Mouse (Mus musculus): ENCODE results near the gene Chst1.

Gene Chst1

DNA sequence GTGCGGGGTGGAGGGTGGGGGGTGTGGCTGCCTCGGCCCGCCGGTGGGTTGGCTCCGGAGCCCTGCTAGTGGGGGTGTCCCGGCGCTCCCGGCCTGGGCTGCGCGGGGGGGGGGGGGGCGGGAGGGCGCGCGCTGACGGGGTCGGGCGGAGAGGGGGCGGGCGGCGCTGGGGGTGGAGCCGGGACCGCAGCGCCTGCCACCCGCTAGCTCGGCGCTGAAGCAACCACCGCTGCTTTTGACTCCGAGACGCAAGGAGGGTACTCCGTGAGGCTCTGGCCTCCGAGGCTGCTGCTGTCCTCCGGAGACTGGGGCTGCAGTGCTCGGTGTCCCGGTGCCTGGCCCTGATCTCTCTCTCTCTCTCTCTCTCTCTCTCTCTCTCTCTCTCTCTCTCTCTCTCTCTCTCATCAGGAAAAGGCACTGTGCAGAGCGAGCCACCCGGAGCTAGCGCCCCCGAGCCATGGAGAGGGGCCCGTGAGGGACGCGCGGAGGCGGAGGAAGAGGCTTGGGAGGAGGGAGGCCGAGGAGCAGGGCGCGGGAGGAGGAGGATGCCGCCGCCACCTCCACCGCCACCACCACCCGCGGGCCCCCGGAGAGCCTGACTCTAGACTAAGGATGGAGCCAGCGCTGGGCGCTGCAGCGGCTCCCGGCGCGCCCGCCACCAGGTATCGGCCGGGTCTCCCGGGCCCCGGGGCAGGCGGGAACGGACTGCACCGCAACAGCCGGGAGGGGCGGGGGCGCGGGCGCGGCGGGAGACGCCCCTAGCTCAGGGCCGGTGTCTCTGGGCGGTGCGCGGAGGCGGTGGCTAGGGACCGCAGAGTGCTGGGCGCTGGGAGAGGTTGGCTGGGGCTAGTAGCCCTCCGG is at the start of gene Chst1:
Gene Chst1, plus strand, starts transcription at position 221 of the 861 bp plus-strand sequence.
- peak within 1 kb of the TSS; percentile 78 for H3K4me3 ChIP-seq (replicated peaks; ENCODE audit: low read length)
- H3K36me3 ChIP-seq (ENCODE audit: insufficient read depth, low read length), result no peaks in the 10 kb centered on the region
- peaks cover 29% of the 10 kb centered on the region for H3K4me1 ChIP-seq (replicated peaks; ENCODE audit: low read depth, low read length)
- peaks cover 86% of the 10 kb centered on the region for H3K27me3 ChIP-seq (ENCODE audit: insufficient read depth, low read length)
- TF ChIP-seq CTCF (conservative IDR thresholded peaks at IDR 0.05; ENCODE audit: low read length) (no peak), POU5F1 (IDR thresholded peaks at IDR 0.05; ENCODE audit: borderline replicate concordance, low read length) (no peak), NANOG (IDR thresholded peaks at IDR 0.05; ENCODE audit: borderline replicate concordance, low read length) (no peak)
- H3K9me3 ChIP-seq (ENCODE audit: low read length), result no peaks in the 10 kb centered on the region

DNA sequence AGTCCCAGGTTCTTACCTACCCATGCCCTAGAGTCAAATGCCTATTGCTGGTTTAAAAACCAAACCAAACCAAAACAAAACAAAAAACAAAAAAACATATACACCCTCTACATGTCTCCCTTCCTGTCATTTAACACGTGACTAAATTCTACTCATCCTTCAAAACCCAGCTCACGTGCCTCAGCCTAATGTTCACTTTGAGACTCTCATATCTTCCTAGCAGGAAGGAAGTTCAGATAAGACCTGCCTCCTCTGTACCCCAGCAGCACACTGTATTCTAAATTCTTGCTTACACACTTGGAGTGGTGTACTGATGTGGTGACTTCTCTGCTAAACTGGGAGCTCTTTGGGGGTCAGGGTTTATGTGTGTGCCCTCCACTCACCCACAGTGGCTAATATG is 49.5 kb upstream of the Chst1 start:
- no peak overlapping the region for H3K4me3 ChIP-seq (replicated peaks; ENCODE audit: low read length)
- H3K9me3 ChIP-seq (ENCODE audit: low read length), result 0 out of 2 replicates have a peak, but pooled peaks cover 4% of the 10 kb centered on the region
- H3K4me1 ChIP-seq (replicated peaks; ENCODE audit: low read depth, low read length), result peaks cover 15% of the 10 kb centered on the region
- TF ChIP-seq CTCF (conservative IDR thresholded peaks at IDR 0.05; ENCODE audit: low read length) (no peak), NANOG (IDR thresholded peaks at IDR 0.05; ENCODE audit: borderline replicate concordance, low read length) (no peak), POU5F1 (IDR thresholded peaks at IDR 0.05; ENCODE audit: borderline replicate concordance, low read length) (no peak)
- H3K36me3 ChIP-seq (ENCODE audit: insufficient read depth, low read length), result no peaks in the 10 kb centered on the region
- H3K27me3 ChIP-seq (ENCODE audit: insufficient read depth, low read length), result peaks cover 27% of the 10 kb centered on the region

DNA sequence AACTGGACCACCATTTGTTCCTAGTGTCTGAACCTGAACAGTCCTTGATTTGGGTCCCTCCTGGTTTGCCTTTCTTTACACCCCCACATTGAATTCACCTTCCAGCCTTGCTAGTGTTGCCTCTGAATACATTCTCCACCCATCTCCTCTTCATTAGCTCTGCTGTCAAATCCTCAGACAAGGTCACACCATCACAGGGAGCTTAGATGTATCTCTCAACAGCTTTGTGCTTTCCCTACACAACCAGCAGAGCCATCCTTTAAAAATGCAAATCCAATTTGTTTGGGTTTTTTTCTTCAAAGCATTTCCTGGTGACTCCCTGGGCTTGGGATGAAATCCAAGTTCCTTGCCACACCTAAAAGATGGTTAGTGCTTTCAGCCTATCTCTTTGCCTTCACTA is 45.0 kb upstream of the Chst1 start:
- H3K27me3 ChIP-seq (ENCODE audit: insufficient read depth, low read length), result peaks cover 8% of the 10 kb centered on the region
- peaks cover 25% of the 10 kb centered on the region for H3K4me1 ChIP-seq (replicated peaks; ENCODE audit: low read depth, low read length)
- H3K4me3 ChIP-seq (replicated peaks; ENCODE audit: low read length), result no peak overlapping the region
- H3K9me3 ChIP-seq (ENCODE audit: low read length), result no peaks in the 10 kb centered on the region
- H3K36me3 ChIP-seq (ENCODE audit: insufficient read depth, low read length), result no peaks in the 10 kb centered on the region
- TF ChIP-seq NANOG (IDR thresholded peaks at IDR 0.05; ENCODE audit: borderline replicate concordance, low read length), result 0 out of 2 replicates have a peak, but pooled peaks have one; percentile 6
- no peak for TF ChIP-seq CTCF (conservative IDR thresholded peaks at IDR 0.05; ENCODE audit: low read length)

DNA sequence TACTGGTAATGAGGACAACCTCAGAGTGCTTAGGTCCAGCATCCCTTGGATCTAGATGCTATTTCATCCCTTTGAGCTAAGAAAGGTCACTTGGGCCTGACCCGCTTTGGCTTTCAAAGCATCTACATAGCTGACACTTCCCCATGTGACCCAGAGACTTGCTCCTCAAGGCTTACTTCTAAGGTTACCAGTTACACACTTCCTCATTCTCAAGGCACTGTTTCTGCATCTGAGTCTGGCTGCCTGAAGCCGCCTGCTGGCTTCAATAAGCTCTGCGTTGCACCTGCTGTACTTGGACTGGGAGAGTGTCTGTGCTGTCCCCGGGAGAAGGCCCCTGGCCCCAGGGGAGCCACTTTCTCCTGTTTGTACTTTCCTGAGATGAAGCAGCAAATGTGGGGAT is 36.6 kb upstream of the Chst1 start:
- Histone ChIP-seq H3K36me3 (ENCODE audit: insufficient read depth, low read length) (no peaks in the 10 kb centered on the region), H3K9me3 (ENCODE audit: low read length) (peaks cover 19% of the 10 kb centered on the region), H3K27me3 (ENCODE audit: insufficient read depth, low read length) (peaks cover 20% of the 10 kb centered on the region), H3K4me1 (replicated peaks; ENCODE audit: low read depth, low read length) (no peaks in the 10 kb centered on the region), H3K4me3 (replicated peaks; ENCODE audit: low read length) (no peak overlapping the region)
- no peak for TF ChIP-seq POU5F1 (IDR thresholded peaks at IDR 0.05; ENCODE audit: borderline replicate concordance, low read length)
- TF ChIP-seq CTCF (conservative IDR thresholded peaks at IDR 0.05; ENCODE audit: low read length), result no peak
- no peak for TF ChIP-seq NANOG (IDR thresholded peaks at IDR 0.05; ENCODE audit: borderline replicate concordance, low read length)

DNA sequence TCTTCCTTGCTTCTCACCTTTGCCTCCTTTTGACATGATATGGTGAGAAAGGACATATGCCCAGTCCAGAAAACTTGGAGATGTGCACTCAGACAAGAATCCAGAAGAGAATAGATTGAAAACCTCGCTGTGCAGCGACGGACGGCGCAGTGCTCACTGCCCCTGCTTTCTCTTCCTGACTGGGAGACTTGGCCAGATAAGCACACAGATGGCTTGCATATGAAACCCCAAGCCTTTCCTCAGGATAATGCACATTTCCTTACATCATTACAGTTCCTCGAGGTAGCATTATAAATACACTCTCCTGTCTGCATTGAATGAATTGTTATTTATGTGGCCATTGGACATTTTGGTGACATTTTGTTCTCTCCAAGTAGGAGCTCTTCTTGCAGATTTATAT is 28.9 kb upstream of the Chst1 start:
- H3K36me3 ChIP-seq (ENCODE audit: insufficient read depth, low read length), result no peaks in the 10 kb centered on the region
- H3K9me3 ChIP-seq (ENCODE audit: low read length), result peaks cover 7% of the 10 kb centered on the region
- no peak overlapping the region for H3K4me3 ChIP-seq (replicated peaks; ENCODE audit: low read length)
- peaks cover 26% of the 10 kb centered on the region for H3K27me3 ChIP-seq (ENCODE audit: insufficient read depth, low read length)
- TF ChIP-seq CTCF (conservative IDR thresholded peaks at IDR 0.05; ENCODE audit: low read length), result no peak
- no peak for TF ChIP-seq POU5F1 (IDR thresholded peaks at IDR 0.05; ENCODE audit: borderline replicate concordance, low read length)
- H3K4me1 ChIP-seq (replicated peaks; ENCODE audit: low read depth, low read length), result no peaks in the 10 kb centered on the region

DNA sequence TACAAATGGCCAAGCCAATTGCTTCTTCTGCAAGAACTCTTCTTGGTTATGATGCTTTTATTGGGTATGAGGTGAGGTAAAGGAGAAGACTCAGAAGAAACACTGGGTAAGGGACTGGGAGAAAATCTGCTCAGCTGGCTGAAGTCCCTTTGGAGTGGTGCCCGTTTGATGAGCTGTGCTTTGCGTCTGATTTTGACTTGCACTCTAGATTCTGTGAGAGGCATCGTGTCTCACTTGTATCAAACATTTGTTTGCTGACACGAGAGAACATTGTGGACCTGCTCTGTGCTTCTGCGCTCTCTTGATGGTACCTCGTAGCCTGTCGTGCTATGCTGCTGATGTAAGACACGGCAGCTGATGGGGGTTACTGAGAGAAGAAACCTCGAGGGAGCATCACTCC is 21.7 kb upstream of the Chst1 start:
- Histone ChIP-seq H3K4me3 (replicated peaks; ENCODE audit: low read length) (no peak overlapping the region), H3K9me3 (ENCODE audit: low read length) (no peaks in the 10 kb centered on the region), H3K27me3 (ENCODE audit: insufficient read depth, low read length) (peaks cover 7% of the 10 kb centered on the region; the same call in 1 of the 2 replicates), H3K4me1 (replicated peaks; ENCODE audit: low read depth, low read length) (no peaks in the 10 kb centered on the region), H3K36me3 (ENCODE audit: insufficient read depth, low read length) (no peaks in the 10 kb centered on the region)
- TF ChIP-seq CTCF (conservative IDR thresholded peaks at IDR 0.05; ENCODE audit: low read length), result no peak
- no peak for TF ChIP-seq NANOG (IDR thresholded peaks at IDR 0.05; ENCODE audit: borderline replicate concordance, low read length)
- TF ChIP-seq POU5F1 (IDR thresholded peaks at IDR 0.05; ENCODE audit: borderline replicate concordance, low read length), result no peak

DNA sequence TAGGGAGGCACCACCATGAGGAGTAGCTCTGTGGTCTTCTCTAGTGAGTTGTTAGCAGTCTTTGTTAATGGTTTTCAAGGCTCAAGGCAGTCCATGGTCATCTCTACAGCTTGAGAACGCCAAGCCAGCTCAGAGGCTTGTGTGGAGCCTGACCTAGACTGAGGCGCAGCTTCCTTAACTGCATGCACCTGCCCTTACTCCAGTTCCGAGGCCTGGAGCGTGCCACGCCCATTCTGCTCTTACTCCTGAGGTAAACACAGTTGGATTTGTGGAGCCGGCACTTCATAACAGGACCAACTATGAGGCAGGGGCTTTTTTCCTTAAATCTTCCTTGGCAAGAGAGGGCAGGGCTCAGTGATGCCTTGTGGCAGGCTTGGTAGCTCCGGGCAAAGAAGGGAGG is 18.2 kb upstream of the Chst1 start:
- Histone ChIP-seq H3K27me3 (ENCODE audit: insufficient read depth, low read length) (0 out of 2 replicates have a peak, but pooled peaks cover 8% of the 10 kb centered on the region), H3K36me3 (ENCODE audit: insufficient read depth, low read length) (no peaks in the 10 kb centered on the region), H3K4me3 (replicated peaks; ENCODE audit: low read length) (no peak overlapping the region), H3K9me3 (ENCODE audit: low read length) (no peaks in the 10 kb centered on the region), H3K4me1 (replicated peaks; ENCODE audit: low read depth, low read length) (0 out of 2 replicates have a peak, but pooled peaks cover 3% of the 10 kb centered on the region)
- no peak for TF ChIP-seq CTCF (conservative IDR thresholded peaks at IDR 0.05; ENCODE audit: low read length)

DNA sequence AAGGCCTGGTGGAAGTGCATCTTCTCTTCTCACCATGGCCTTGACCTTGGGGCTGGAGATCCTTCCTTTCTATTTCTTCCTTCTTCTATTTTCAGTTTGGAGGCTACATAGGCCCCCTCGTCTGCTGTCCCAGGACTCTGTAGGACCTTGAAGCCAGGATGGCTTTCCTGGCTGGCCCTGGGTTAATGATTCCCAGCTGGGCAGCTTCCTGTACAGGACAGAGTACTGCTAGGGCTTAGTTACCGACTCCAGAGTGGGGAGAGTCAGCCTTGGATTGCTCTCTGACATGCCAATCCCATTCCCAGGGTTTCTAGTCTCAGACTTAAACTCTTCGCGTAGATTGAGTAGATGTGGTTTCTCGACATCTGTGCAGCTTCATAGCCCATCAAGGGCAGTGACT is 16.9 kb upstream of the Chst1 start:
- Histone ChIP-seq H3K27me3 (ENCODE audit: insufficient read depth, low read length) (0 out of 2 replicates have a peak, but pooled peaks cover 8% of the 10 kb centered on the region), H3K36me3 (ENCODE audit: insufficient read depth, low read length) (no peaks in the 10 kb centered on the region), H3K4me3 (replicated peaks; ENCODE audit: low read length) (no peak overlapping the region), H3K4me1 (replicated peaks; ENCODE audit: low read depth, low read length) (peaks cover 6% of the 10 kb centered on the region), H3K9me3 (ENCODE audit: low read length) (0 out of 2 replicates have a peak, but pooled peaks cover 4% of the 10 kb centered on the region)
- TF ChIP-seq NANOG (IDR thresholded peaks at IDR 0.05; ENCODE audit: borderline replicate concordance, low read length) (no peak), POU5F1 (IDR thresholded peaks at IDR 0.05; ENCODE audit: borderline replicate concordance, low read length) (no peak), CTCF (conservative IDR thresholded peaks at IDR 0.05; ENCODE audit: low read length) (no peak)

DNA sequence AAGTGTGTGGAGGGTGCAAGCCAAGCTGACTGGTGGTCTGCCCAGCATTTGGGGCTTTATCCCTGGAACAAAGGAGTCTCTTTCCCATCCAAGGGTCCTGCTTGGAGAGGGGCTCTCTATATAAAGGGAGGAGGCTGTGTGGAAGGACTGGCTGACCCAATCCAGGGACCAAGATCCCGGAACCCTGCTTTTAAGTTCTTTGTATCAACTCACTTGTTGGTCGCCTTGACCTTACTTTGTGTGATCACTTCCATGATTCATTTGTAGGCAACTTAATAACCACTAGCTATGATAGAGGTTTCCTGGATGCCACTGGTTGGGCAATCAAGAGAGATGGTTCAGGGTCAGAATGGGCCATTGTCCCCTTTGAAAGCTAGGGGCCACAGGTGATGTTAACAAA is 11.7 kb upstream of the Chst1 start:
- H3K4me1 ChIP-seq (replicated peaks; ENCODE audit: low read depth, low read length), result peaks cover 17% of the 10 kb centered on the region
- TF ChIP-seq CTCF (conservative IDR thresholded peaks at IDR 0.05; ENCODE audit: low read length) (no peak), POU5F1 (IDR thresholded peaks at IDR 0.05; ENCODE audit: borderline replicate concordance, low read length) (no peak), NANOG (IDR thresholded peaks at IDR 0.05; ENCODE audit: borderline replicate concordance, low read length) (no peak)

More for the DNA sequence above, 11.7 kb upstream of the Chst1 start:
- Histone ChIP-seq H3K4me3 (replicated peaks; ENCODE audit: low read length) (no peak overlapping the region), H3K27me3 (ENCODE audit: insufficient read depth, low read length) (peaks cover 20% of the 10 kb centered on the region), H3K36me3 (ENCODE audit: insufficient read depth, low read length) (no peaks in the 10 kb centered on the region), H3K9me3 (ENCODE audit: low read length) (0 out of 2 replicates have a peak, but pooled peaks cover 4% of the 10 kb centered on the region)

Measured in E14TG2a.4 (cell line).